Mouse (Mus musculus) myocyte (in vitro differentiated cells): Measurements from ENCODE around the gene Ankrd33.

Experiments used
- CEBPB ChIP-seq: IDR thresholded peaks from 2 replicates; pipeline ENCODE4 v1.6.1; 2011; ENCODE audit warnings: mild to moderate bottlenecking, moderate library complexity; ENCODE audit not compliant: poor library complexity, insufficient read depth, severe bottlenecking
- MYOD1 ChIP-seq, 3 experiments: IDR thresholded peaks; one replicate each; pipeline ENCODE4 v1.6.1; 2011; ENCODE audit warnings: control low read depth in 2 of 3, low read depth in 2 of 3, mild to moderate bottlenecking in 2 of 3, moderate library complexity in 1 of 3; ENCODE audit not compliant: insufficient read length in 2 of 3, control insufficient read depth in 1 of 3
- MYOG ChIP-seq, 3 experiments: IDR thresholded peaks; one replicate each; pipeline ENCODE4 v1.6.1; 2011; ENCODE audit warnings: control low read depth in 2 of 3, low read depth in 2 of 3, mild to moderate bottlenecking in 2 of 3; ENCODE audit not compliant: insufficient read length in 2 of 3, control insufficient read depth in 1 of 3, insufficient read depth in 1 of 3
- POLR2A ChIP-seq: IDR thresholded peaks from one replicate; pipeline ENCODE4 v1.6.1; 2011; ENCODE audit warnings: low read depth, mild to moderate bottlenecking, control low read depth, moderate library complexity; ENCODE audit not compliant: insufficient read length
- POLR2AphosphoS2 ChIP-seq: IDR thresholded peaks from one replicate; pipeline ENCODE4 v1.6.1; 2011; ENCODE audit warnings: low read depth, control low read depth; ENCODE audit not compliant: insufficient read length
- REST ChIP-seq: IDR thresholded peaks from one replicate; pipeline ENCODE4 v1.6.1; 2011; ENCODE audit warnings: mild to moderate bottlenecking, control low read depth, moderate library complexity; ENCODE audit not compliant: insufficient read depth, insufficient read length
- TCF3 ChIP-seq: IDR thresholded peaks from one replicate; pipeline ENCODE4 v1.6.1; 2011; ENCODE audit warnings: low read depth, control low read depth; ENCODE audit not compliant: insufficient read length

DNA sequence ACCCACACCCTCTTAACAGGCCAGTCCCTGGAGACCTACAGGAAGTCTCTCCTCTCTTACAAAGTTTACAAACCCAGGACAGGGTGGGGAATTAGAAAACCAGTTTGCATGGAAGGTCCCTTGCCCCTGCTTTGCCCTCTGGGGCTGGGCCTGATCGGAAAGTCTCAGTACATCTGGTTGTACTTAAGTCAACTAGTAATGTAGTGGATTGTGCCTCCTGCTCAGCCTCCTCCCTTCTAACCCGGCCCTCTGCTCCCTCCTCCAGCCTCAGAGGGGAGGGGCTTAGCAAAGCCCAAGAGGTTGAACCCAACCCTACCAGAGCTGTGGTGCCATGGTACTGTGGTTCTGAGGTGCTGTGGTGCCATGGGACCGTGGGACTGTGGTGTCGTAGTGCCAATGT is 33.3 kb upstream of the Ankrd33 start:
- TF ChIP-seq POLR2A (no peak), CEBPB (no peak), POLR2AphosphoS2 (no peak), MYOD1 (IDR thresholded peaks at IDR 0.05; ENCODE audit: control insufficient read depth in 1 of 3, insufficient read length in 2 of 3, low read depth in 2 of 3) (no peak), TCF3 (no peak), MYOG (IDR thresholded peaks at IDR 0.05; ENCODE audit: control insufficient read depth in 1 of 3, insufficient read depth in 1 of 3, insufficient read length in 2 of 3, low read depth in 2 of 3) (no peak), REST (no peak)
